Mouse (Mus musculus): Measurements from ENCODE around the gene Kctd5.
"Not testable (repeated sequence)": the region's sequence is repeated elsewhere in the genome, so short reads cannot be mapped to it uniquely, and the experiment has no call there.

Kctd5 gene

GRCm38 (mm10) chr17:24072919-24073696 lies at the start of gene Kctd5:
TSS of gene Kctd5 (minus strand) at chr17:24073485.
- DNase-seq (ENCODE audit: inconsistent ontology term) = peak; percentile 94

GRCm38 (mm10) chr17:24119446-24119845 lies 46.2 kb upstream of the Kctd5 start:
- DNase-seq (ENCODE audit: inconsistent ontology term) = no peak

GRCm38 (mm10) chr17:24113031-24113430 lies 39.7 kb upstream of the Kctd5 start:
- no peak for DNase-seq (ENCODE audit: inconsistent ontology term)

- DNase-seq (ENCODE audit: inconsistent ontology term) = no peak
Observed at GRCm38 (mm10) chr17:24111256-24111655, 38.0 kb upstream of the Kctd5 start.

- DNase-seq (ENCODE audit: inconsistent ontology term) = peak; percentile 7
Observed at GRCm38 (mm10) chr17:24108896-24109295, 35.6 kb upstream of the Kctd5 start.

GRCm38 (mm10) chr17:24105111-24105510 lies 31.8 kb upstream of the Kctd5 start:
- no peak for DNase-seq (ENCODE audit: inconsistent ontology term)

- no peak for DNase-seq (ENCODE audit: inconsistent ontology term)
Observed at GRCm38 (mm10) chr17:24098354-24098753, 25.1 kb upstream of the Kctd5 start.

GRCm38 (mm10) chr17:24090575-24090974 lies 17.3 kb upstream of the Kctd5 start:
- no peak for DNase-seq (ENCODE audit: inconsistent ontology term)

GRCm38 (mm10) chr17:24086399-24086798 lies 13.1 kb upstream of the Kctd5 start:
- not testable (repeated sequence) for DNase-seq (ENCODE audit: inconsistent ontology term)

- no peak for DNase-seq (ENCODE audit: inconsistent ontology term)
Observed at GRCm38 (mm10) chr17:24084593-24084992, 11.3 kb upstream of the Kctd5 start.

GRCm38 (mm10) chr17:24077101-24077500 lies 3.8 kb upstream of the Kctd5 start:
- DNase-seq (ENCODE audit: inconsistent ontology term) = no peak

- no peak for DNase-seq (ENCODE audit: inconsistent ontology term)
Observed at GRCm38 (mm10) chr17:24069531-24069930, 3.8 kb downstream of the Kctd5 start.

GRCm38 (mm10) chr17:24068271-24068670 lies 5.0 kb downstream of the Kctd5 start:
- peak; percentile 61 for DNase-seq (ENCODE audit: inconsistent ontology term)

GRCm38 (mm10) chr17:24062459-24063155 lies 10.7 kb downstream of the Kctd5 start:
- DNase-seq (ENCODE audit: inconsistent ontology term) = no peak

- DNase-seq (ENCODE audit: inconsistent ontology term) = no peak
Observed at GRCm38 (mm10) chr17:24057730-24058245, 15.5 kb downstream of the Kctd5 start.

GRCm38 (mm10) chr17:24056636-24057625 lies 16.4 kb downstream of the Kctd5 start:
- no peak for DNase-seq (ENCODE audit: inconsistent ontology term)

GRCm38 (mm10) chr17:24049008-24049407 lies 24.3 kb downstream of the Kctd5 start:
- DNase-seq (ENCODE audit: inconsistent ontology term) = no peak

- no peak for DNase-seq (ENCODE audit: inconsistent ontology term)
Observed at GRCm38 (mm10) chr17:24048053-24048452, 25.2 kb downstream of the Kctd5 start.

- DNase-seq (ENCODE audit: inconsistent ontology term) = no peak
Observed at GRCm38 (mm10) chr17:24046026-24046425, 27.3 kb downstream of the Kctd5 start.

- no peak for DNase-seq (ENCODE audit: inconsistent ontology term)
Observed at GRCm38 (mm10) chr17:24045608-24046007, 27.7 kb downstream of the Kctd5 start.

- no peak for DNase-seq (ENCODE audit: inconsistent ontology term)
Observed at GRCm38 (mm10) chr17:24044482-24044881, 28.8 kb downstream of the Kctd5 start.

- DNase-seq (ENCODE audit: inconsistent ontology term) = no peak
Observed at GRCm38 (mm10) chr17:24037844-24038243, 35.4 kb downstream of the Kctd5 start, which contains the start of gene Prss27. TSS of gene Prss27 (plus strand) at chr17:24038144.
